ENCODE assay signal across 37 mouse cellular contexts in the genomic region with DNA sequence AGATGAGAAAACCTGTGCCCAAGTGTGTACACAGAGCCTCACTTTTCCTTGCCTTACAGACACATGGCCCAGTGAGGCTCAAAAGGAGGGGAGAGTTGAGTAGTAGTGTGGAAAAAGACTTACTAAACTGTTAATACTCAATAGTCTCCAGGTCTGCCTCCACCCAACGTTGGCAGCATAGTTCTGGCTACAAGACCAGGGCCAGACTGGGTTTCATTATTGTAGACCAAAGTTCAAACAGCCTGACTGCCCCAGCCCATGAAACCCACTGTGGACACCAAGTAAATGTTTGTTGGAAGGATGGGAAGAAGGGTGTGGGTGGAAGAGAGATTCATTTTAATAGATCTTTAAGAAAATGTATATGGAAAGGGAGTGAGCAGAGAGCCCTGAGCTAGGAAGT. TPM values are rescaled to one million over a fixed set of nuclear protein-coding genes. Genes with fewer than 3 reads are reported as not detected.
"Had no signal": no experiment of that assay in that cellular context is flagged by ENCODE, and none has a peak within 500 bp of the region (broad histone marks: within the 10 kb centered on the region; RNA-seq: fewer than 3 reads in every experiment).

No protein-coding gene starts in this region.

- H3K9me3 ChIP-seq: heart, embryonic 13.5 days; heart, embryonic 15.5 days; hindbrain, embryonic 13.5 days; hindbrain, embryonic 15.5 days; limb, embryonic 13.5 days; limb, embryonic 15.5 days; liver, embryonic 12.5 days had no signal

- H3K36me3 ChIP-seq: heart, embryonic 13.5 days; heart, embryonic 15.5 days; hindbrain, embryonic 13.5 days; hindbrain, embryonic 15.5 days; limb, embryonic 13.5 days; limb, embryonic 15.5 days; liver, embryonic 12.5 days had no signal

- H3K4me1 ChIP-seq: hindbrain, embryonic 15.5 days; limb, embryonic 13.5 days; limb, embryonic 15.5 days; liver, embryonic 12.5 days had no signal

- H3K4me3 ChIP-seq: heart, adult 2 months; heart, embryonic 13.5 days; heart, embryonic 15.5 days; hindbrain, embryonic 13.5 days; hindbrain, embryonic 15.5 days; limb, embryonic 13.5 days; limb, embryonic 15.5 days; liver, embryonic 12.5 days had no signal

- DNase-seq: forebrain, postnatal 0 days; gastrocnemius, postnatal 14 days; gastrocnemius, postnatal 36 days; heart, adult 11 months; heart, adult 2 months; heart, postnatal 14 days; heart, postnatal 36 days; kidney, adult 18-20 months; kidney, postnatal 10 days; layer of hippocampus, adult 9-11 months; layer of hippocampus, postnatal 36 days; left cerebral cortex, postnatal 4 days had no signal

- H3K4me2 ChIP-seq: heart, embryonic 11.5 days; heart, embryonic 13.5 days; heart, embryonic 15.5 days; hindbrain, embryonic 13.5 days; hindbrain, embryonic 15.5 days; limb, embryonic 13.5 days; limb, embryonic 15.5 days; liver, embryonic 12.5 days had no signal

- ATAC-seq: forebrain, postnatal 0 days; hindbrain, postnatal 0 days; intestine, embryonic 16.5 days; liver, embryonic 12.5 days had no signal

- H3K27ac ChIP-seq: heart, adult 2 months; heart, embryonic 13.5 days; heart, embryonic 15.5 days; hindbrain, embryonic 13.5 days; hindbrain, embryonic 15.5 days; hindbrain, postnatal 0 days; limb, embryonic 13.5 days; limb, embryonic 15.5 days; liver, embryonic 12.5 days; liver, embryonic 14.5 days had no signal

- H3K27me3 ChIP-seq: hindbrain, embryonic 13.5 days; hindbrain, embryonic 15.5 days; limb, embryonic 13.5 days; limb, embryonic 15.5 days; liver, embryonic 12.5 days had no signal

- H3K9ac ChIP-seq: forebrain, postnatal 0 days; heart, embryonic 13.5 days; heart, embryonic 15.5 days; hindbrain, embryonic 13.5 days; hindbrain, embryonic 15.5 days; limb, embryonic 13.5 days; limb, embryonic 15.5 days; liver, embryonic 12.5 days; liver, embryonic 14.5 days had no signal

RNA-seq across cellular contexts. Expression of gene Bsnd, which starts 54.8 kb away (rescaled TPM):
- total RNA-seq: forebrain, postnatal 0 days; gastrocnemius, adult 18-20 months; gastrocnemius, postnatal 36 days; heart, adult 2 months; heart, postnatal 14 days; heart, postnatal 36 days; hematopoietic stem cell, adult 5-6 weeks; hindbrain, postnatal 0 days; layer of hippocampus, adult 18-20 months; layer of hippocampus, adult 8-10 months; layer of hippocampus, postnatal 36 days; left cerebral cortex, adult 18-20 months; left cerebral cortex, adult 8-10 months; left cerebral cortex, postnatal 10 days; left cerebral cortex, postnatal 25 days; left cerebral cortex, postnatal 4 days had no signal
- polyA plus RNA-seq: forebrain, postnatal 0 days; heart, adult 2 months; heart, embryonic 11.5 days; heart, embryonic 13.5 days; heart, embryonic 15.5 days; heart, postnatal 0 days; hindbrain, embryonic 11.5 days; hindbrain, embryonic 13.5 days; hindbrain, postnatal 0 days; intestine, embryonic 14.5 days; intestine, embryonic 16.5 days; large intestine, adult 2 months; limb, embryonic 11.5 days; limb, embryonic 13.5 days; limb, embryonic 15.5 days; liver, embryonic 12.5 days; liver, embryonic 14.5 days; liver, embryonic 16.5 days had no signal
